Mouse (Mus musculus) thymus, adult 2 months (tissue): ENCODE measurements around the gene Insc. TPM values are rescaled to one million over a fixed set of nuclear protein-coding genes. Genes with fewer than 3 reads are reported as not detected.

ENCODE experiments used
- DNase-seq: peaks from one replicate; pipeline ENCODE4 v3.0.0; 2021
- H3K27ac ChIP-seq: fragments of 200-500 bp; 2 replicates; pipeline ENCODE4 v1.5.1; 2012; ENCODE audit warnings: low read length, control low read depth; ENCODE audit not compliant: control insufficient read depth, insufficient read depth
- H3K27me3 ChIP-seq: fragments of 200-500 bp; 2 replicates; pipeline ENCODE4 v1.6.1; 2012; ENCODE audit warnings: mild to moderate bottlenecking, low read length, moderate library complexity, mixed read lengths; ENCODE audit not compliant: control insufficient read depth, insufficient read depth
- H3K36me3 ChIP-seq: fragments of 200-500 bp; 2 replicates; pipeline ENCODE4 v1.6.1; 2012; ENCODE audit warnings: mild to moderate bottlenecking, low read length, moderate library complexity; ENCODE audit not compliant: control insufficient read depth, insufficient read depth
- H3K4me1 ChIP-seq: fragments of 200-500 bp; replicated peaks from 2 replicates; pipeline ENCODE4 v1.6.1; 2012; ENCODE audit warnings: low read length; ENCODE audit not compliant: control insufficient read depth, insufficient read depth
- H3K4me3 ChIP-seq: fragments of 200-500 bp; 2 replicates; pipeline ENCODE4 v1.5.1; 2012; ENCODE audit warnings: mild to moderate bottlenecking, low read length, control low read depth, moderate library complexity; ENCODE audit not compliant: control insufficient read depth, insufficient read depth
- CTCF ChIP-seq: fragments of 200-500 bp; IDR thresholded peaks from 2 replicates; pipeline ENCODE4 v1.5.1; 2012; ENCODE audit warnings: mild to moderate bottlenecking, control low read depth, low read length, moderate library complexity, borderline replicate concordance; ENCODE audit not compliant: control insufficient read depth, poor library complexity, insufficient read depth; ENCODE audit errors: extremely low read depth
- POLR2A ChIP-seq: fragments of 200-500 bp; IDR thresholded peaks from 2 replicates; pipeline ENCODE4 v1.6.1; 2012; ENCODE audit warnings: mild to moderate bottlenecking, low read length, control low read depth, moderate library complexity; ENCODE audit not compliant: control insufficient read depth, poor library complexity, insufficient read depth; ENCODE audit errors: extremely low read depth
- WGBS: fragments of 180-500 bp; shearing (Covaris S2); methylation state at CpG from one replicate; pipeline ENCODE4 v1.1.7; 2018; 5-methylcytosine and 5-hydroxymethylcytosine counted together
- polyA plus RNA-seq: library from polyadenylated mRNA; depleted of rRNA; stranded (reverse); fragments of >200 nt; gene quantifications from 2 replicates; pipeline ENCODE4 v1.2.3, GENCODE M21; 2012; rRNA removed

Insc gene
- polyA plus RNA-seq, 1 experiment = 0.55 TPM

DNA sequence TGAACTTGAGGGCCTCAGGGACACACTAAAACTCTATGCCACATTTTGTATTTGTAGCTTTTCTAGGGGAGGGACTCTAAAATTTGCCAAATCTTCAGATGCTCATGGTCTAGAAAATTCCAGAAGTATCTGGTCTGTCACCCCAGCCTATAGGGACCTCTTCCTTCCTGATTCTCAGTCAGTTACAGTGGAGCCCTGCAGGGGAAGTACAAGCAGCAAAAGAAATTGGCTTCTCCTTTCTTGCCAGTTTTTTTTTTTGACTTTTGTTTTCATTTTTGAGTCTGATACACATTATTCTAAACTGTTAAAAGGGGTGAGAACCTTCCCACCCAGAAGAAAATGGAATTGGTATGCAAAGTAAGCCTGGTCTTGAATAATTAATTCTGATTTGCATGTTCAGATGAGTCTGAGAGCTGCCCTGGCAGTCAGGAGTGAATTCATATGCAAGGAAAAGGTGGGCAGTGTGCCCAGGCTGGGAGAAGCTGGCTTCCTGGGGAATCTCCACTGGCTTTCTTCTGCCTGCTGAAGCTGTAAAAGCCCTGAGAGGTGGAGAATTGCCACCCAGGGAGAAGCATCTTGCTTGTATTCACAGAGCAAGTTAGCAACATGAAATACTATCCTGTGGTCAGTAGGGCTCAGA, 149.2 kb downstream of the Insc start:
- no peaks in the 10 kb centered on the region for H3K36me3 ChIP-seq
- H3K4me3 ChIP-seq = no peak overlapping the region
- H3K27me3 ChIP-seq = no peaks in the 10 kb centered on the region
- no peak overlapping the region for H3K27ac ChIP-seq
- no peaks in the 10 kb centered on the region for H3K4me1 ChIP-seq
- TF ChIP-seq POLR2A (no peak), CTCF (no peak)
- no peak for DNase-seq

GRCm38 (mm10) chr7:114893889-114894288, 150.4 kb downstream of the Insc start:
- Histone ChIP-seq H3K36me3 (no peaks in the 10 kb centered on the region), H3K4me1 (no peaks in the 10 kb centered on the region), H3K27ac (no peak overlapping the region), H3K27me3 (no peaks in the 10 kb centered on the region), H3K4me3 (no peak overlapping the region)
- WGBS = 96% methylated on average over 1 of the region's 1 CpGs
- DNase-seq = no peak
- no peak for TF ChIP-seq CTCF
- no peak for TF ChIP-seq POLR2A

DNA sequence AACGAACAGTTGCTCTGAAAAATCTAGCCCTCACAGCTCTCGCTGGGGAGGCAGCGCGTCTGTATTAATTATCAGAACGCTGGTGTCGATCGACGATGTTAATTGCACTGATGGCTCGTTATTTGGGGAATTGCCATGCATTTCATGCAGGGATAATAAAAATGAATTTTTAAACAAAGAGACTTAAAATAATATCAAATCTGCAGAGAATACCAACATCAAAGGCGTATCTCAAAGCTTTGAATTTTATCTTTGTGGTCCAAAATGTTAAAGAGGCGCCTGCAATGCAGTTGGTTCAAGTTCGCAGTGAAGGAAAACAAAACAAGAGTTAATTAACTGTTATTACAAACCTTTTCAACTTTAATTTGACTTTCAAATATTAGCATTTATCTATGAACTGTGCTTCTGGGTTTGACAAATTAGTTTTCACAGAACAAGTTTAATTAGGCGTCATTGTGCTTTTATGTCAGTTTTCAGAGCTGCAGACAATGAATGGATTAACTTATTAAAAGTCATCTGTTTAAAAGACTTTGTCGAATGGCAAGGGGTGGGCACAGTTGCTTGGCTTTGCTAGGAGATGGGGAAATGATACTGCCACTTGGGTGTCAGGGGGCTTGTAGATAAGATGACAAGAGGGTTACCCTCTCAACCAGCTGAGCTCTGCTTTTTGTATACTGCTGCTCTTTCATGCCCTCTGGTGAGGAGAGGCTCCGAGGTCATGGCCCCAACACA, 153.6 kb downstream of the Insc start:
- H3K4me1 ChIP-seq = no peaks in the 10 kb centered on the region
- H3K27me3 ChIP-seq = no peaks in the 10 kb centered on the region
- H3K36me3 ChIP-seq = no peaks in the 10 kb centered on the region
- no peak overlapping the region for H3K27ac ChIP-seq
- WGBS = 93% methylated on average over 15 of the region's 15 CpGs
- no peak for DNase-seq
- H3K4me3 ChIP-seq = no peak overlapping the region
- TF ChIP-seq POLR2A (no peak), CTCF (no peak)

Other genes starting within 250 kb of the Insc start
- gene Cyp2r1, start 180.7 kb upstream of the Insc start, polyA plus RNA-seq = 0.51 and 1.3 TPM in 2 replicates
- gene Calca, start 107.3 kb upstream of the Insc start, polyA plus RNA-seq = 7.4 and 8.6 TPM in 2 replicates
- 10.0 and 10.3 TPM in 2 replicates for gene Calcb, start 25.1 kb upstream of the Insc start, polyA plus RNA-seq